Mouse (Mus musculus) lung, postnatal 0 days (tissue): ENCODE measurements around the gene Mgat5.

Experiments
- CTCF ChIP-seq: IDR thresholded peaks from 2 replicates; pipeline ENCODE4 v1.5.1; 2016; ENCODE audit warnings: antibody characterized with exemption, mild to moderate bottlenecking
- EP300 ChIP-seq: IDR thresholded peaks from 2 replicates; pipeline ENCODE4 v1.6.1; 2016; ENCODE audit warnings: antibody characterized with exemption, mild to moderate bottlenecking, control low read depth

GRCm38 (mm10) chr1:127302620-127303019 lies 97.8 kb downstream of the Mgat5 start:
- no peak for TF ChIP-seq CTCF
- no peak for TF ChIP-seq EP300
